Mouse (Mus musculus): ENCODE measurements at regions not wholly inside any gene's neighbourhood (a gene's known extent, or its start where the extent isn't known, plus 50 kb on each side); places are given as distances from the start of the nearest gene placed in this dataset.

DNA sequence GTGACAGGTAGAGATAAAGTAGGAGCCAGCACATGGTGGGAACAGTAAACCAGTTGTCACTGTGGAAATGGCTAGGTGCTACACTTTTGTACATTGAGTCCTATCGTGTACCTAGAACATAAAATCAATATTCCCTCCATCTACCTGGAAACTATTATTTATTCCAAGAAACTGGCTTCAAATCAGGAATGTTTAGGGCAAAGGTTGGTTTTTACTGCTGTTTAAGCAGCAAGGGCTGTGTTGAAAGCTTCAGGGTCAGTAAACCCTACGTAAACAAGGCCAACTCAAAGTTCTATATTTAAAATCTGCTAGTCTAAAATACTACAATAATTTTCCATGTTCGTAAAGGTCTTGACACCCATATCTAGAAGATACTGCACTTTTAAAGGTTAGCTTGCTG lies 309.1 kb upstream of the Pcsk5 start:
- ATAC-seq, result peak; percentile 67
- Histone ChIP-seq H3K27me3 (replicated peaks; ENCODE audit: control insufficient read depth, insufficient read depth, low read length) (no peaks in the 10 kb centered on the region), H3K27ac (ENCODE audit: low read depth, low read length) (no peak overlapping the region), H3K4me2 (replicated peaks; ENCODE audit: low read depth) (no peak overlapping the region), H3K9me3 (ENCODE audit: control insufficient read depth) (no peaks in the 10 kb centered on the region), H3K4me3 (ENCODE audit: low read depth, low read length) (no peak overlapping the region), H3K36me3 (ENCODE audit: control insufficient read depth, insufficient read depth) (no peaks in the 10 kb centered on the region), H3K9ac (ENCODE audit: low read depth, low read length) (no peak overlapping the region), H3K4me1 (replicated peaks; ENCODE audit: control insufficient read depth, insufficient read depth, low read length) (0 out of 2 replicates have a peak, but pooled peaks cover 2% of the 10 kb centered on the region)
- 35% methylated on average over 3 of the region's 3 CpGs for WGBS
- no peak for TF ChIP-seq CTCF (IDR thresholded peaks at IDR 0.05; ENCODE audit: low read depth)

- Histone ChIP-seq H3K4me1 (replicated peaks; ENCODE audit: control insufficient read depth, insufficient read depth, low read length) (no peaks in the 10 kb centered on the region), H3K36me3 (ENCODE audit: control insufficient read depth, insufficient read depth) (no peaks in the 10 kb centered on the region), H3K9me3 (ENCODE audit: control insufficient read depth) (no peaks in the 10 kb centered on the region), H3K27ac (ENCODE audit: low read depth, low read length) (no peak overlapping the region), H3K27me3 (replicated peaks; ENCODE audit: control insufficient read depth, insufficient read depth, low read length) (no peaks in the 10 kb centered on the region), H3K4me3 (ENCODE audit: low read depth, low read length) (no peak overlapping the region), H3K4me2 (replicated peaks; ENCODE audit: low read depth) (no peak overlapping the region), H3K9ac (ENCODE audit: low read depth, low read length) (no peak overlapping the region)
- TF ChIP-seq CTCF (IDR thresholded peaks at IDR 0.05; ENCODE audit: low read depth), result no peak
- ATAC-seq, result no peak
- 82% methylated on average over 3 of the region's 3 CpGs for WGBS
Observed at GRCm38 (mm10) chr19:18130936-18131335, 293.5 kb upstream of the Pcsk5 start.

- no peak overlapping the region for H3K4me2 ChIP-seq (replicated peaks; ENCODE audit: low read depth)
- no peaks in the 10 kb centered on the region for H3K36me3 ChIP-seq (ENCODE audit: control insufficient read depth, insufficient read depth)
- no peak overlapping the region for H3K9ac ChIP-seq (ENCODE audit: low read depth, low read length)
- no peak for ATAC-seq
- TF ChIP-seq CTCF (IDR thresholded peaks at IDR 0.05; ENCODE audit: low read depth), result no peak
- H3K27ac ChIP-seq (ENCODE audit: low read depth, low read length), result no peak overlapping the region
- H3K4me3 ChIP-seq (ENCODE audit: low read depth, low read length), result no peak overlapping the region
- no peaks in the 10 kb centered on the region for H3K4me1 ChIP-seq (replicated peaks; ENCODE audit: control insufficient read depth, insufficient read depth, low read length)
- 87% methylated on average over 2 of the region's 2 CpGs for WGBS
- H3K9me3 ChIP-seq (ENCODE audit: control insufficient read depth), result no peaks in the 10 kb centered on the region
- H3K27me3 ChIP-seq (replicated peaks; ENCODE audit: control insufficient read depth, insufficient read depth, low read length), result no peaks in the 10 kb centered on the region
Observed at GRCm38 (mm10) chr19:18128786-18129185, 291.4 kb upstream of the Pcsk5 start.

DNA sequence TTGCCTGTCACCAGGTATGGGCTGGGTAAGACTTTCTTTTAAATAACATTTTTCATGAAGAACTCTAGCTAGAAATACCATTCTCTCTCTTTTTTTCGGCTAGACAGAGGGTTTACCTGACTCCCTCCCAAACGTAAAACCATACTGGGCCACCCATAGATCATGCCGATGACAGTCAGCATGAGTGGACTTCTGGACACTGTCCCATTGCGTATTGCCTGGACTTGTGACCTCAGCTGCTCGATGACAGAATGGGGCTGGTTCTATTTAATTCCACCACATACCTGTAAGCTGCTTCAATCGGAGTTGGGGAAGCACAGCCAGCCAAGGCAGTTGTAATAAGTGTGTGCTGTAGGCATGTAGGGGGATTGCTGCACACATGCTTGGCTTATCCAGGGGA lies 268.8 kb upstream of the Pcsk5 start:
- H3K4me1 ChIP-seq (replicated peaks; ENCODE audit: control insufficient read depth, insufficient read depth, low read length), result no peaks in the 10 kb centered on the region
- H3K4me3 ChIP-seq (ENCODE audit: low read depth, low read length), result no peak overlapping the region
- no peak for ATAC-seq
- H3K27ac ChIP-seq (ENCODE audit: low read depth, low read length), result no peak overlapping the region
- H3K9ac ChIP-seq (ENCODE audit: low read depth, low read length), result no peak overlapping the region
- no peak overlapping the region for H3K4me2 ChIP-seq (replicated peaks; ENCODE audit: low read depth)
- 75% methylated on average over 6 of the region's 6 CpGs for WGBS
- no peaks in the 10 kb centered on the region for H3K27me3 ChIP-seq (replicated peaks; ENCODE audit: control insufficient read depth, insufficient read depth, low read length)
- no peak for TF ChIP-seq CTCF (IDR thresholded peaks at IDR 0.05; ENCODE audit: low read depth)
- no peaks in the 10 kb centered on the region for H3K36me3 ChIP-seq (ENCODE audit: control insufficient read depth, insufficient read depth)
- H3K9me3 ChIP-seq (ENCODE audit: control insufficient read depth), result no peaks in the 10 kb centered on the region

- TF ChIP-seq CTCF (IDR thresholded peaks at IDR 0.05; ENCODE audit: low read depth), result no peak
- ATAC-seq, result no peak
- Histone ChIP-seq H3K4me3 (ENCODE audit: low read depth, low read length) (no peak overlapping the region), H3K36me3 (ENCODE audit: control insufficient read depth, insufficient read depth) (no peaks in the 10 kb centered on the region), H3K4me2 (replicated peaks; ENCODE audit: low read depth) (no peak overlapping the region), H3K4me1 (replicated peaks; ENCODE audit: control insufficient read depth, insufficient read depth, low read length) (no peaks in the 10 kb centered on the region), H3K9me3 (ENCODE audit: control insufficient read depth) (no peaks in the 10 kb centered on the region), H3K27ac (ENCODE audit: low read depth, low read length) (no peak overlapping the region), H3K9ac (ENCODE audit: low read depth, low read length) (no peak overlapping the region), H3K27me3 (replicated peaks; ENCODE audit: control insufficient read depth, insufficient read depth, low read length) (no peaks in the 10 kb centered on the region)
- WGBS, result 98% methylated on average over 2 of the region's 2 CpGs
Observed at GRCm38 (mm10) chr19:18104590-18104989, 267.2 kb upstream of the Pcsk5 start.

GRCm38 (mm10) chr19:18101423-18102341 lies 264.2 kb upstream of the Pcsk5 start:
- Histone ChIP-seq H3K36me3 (ENCODE audit: control insufficient read depth, insufficient read depth) (no peaks in the 10 kb centered on the region), H3K4me2 (replicated peaks; ENCODE audit: low read depth) (no peak overlapping the region), H3K4me1 (replicated peaks; ENCODE audit: control insufficient read depth, insufficient read depth, low read length) (no peaks in the 10 kb centered on the region), H3K9ac (ENCODE audit: low read depth, low read length) (no peak overlapping the region), H3K9me3 (ENCODE audit: control insufficient read depth) (no peaks in the 10 kb centered on the region), H3K4me3 (ENCODE audit: low read depth, low read length) (no peak overlapping the region), H3K27ac (ENCODE audit: low read depth, low read length) (no peak overlapping the region), H3K27me3 (replicated peaks; ENCODE audit: control insufficient read depth, insufficient read depth, low read length) (no peaks in the 10 kb centered on the region)
- ATAC-seq, result no peak
- 25% methylated on average over 4 of the region's 4 CpGs for WGBS
- TF ChIP-seq CTCF (IDR thresholded peaks at IDR 0.05; ENCODE audit: low read depth), result no peak
